Mouse (Mus musculus) heart, embryonic 15.5 days (tissue): ENCODE data around the gene Thsd4. TPM values are rescaled to one million over a fixed set of nuclear protein-coding genes. Genes with fewer than 3 reads are reported as not detected.

ENCODE experiments used
- ATAC-seq: fragments of 200-750 bp; cut with Nextera tagmentation; replicated peaks from 2 replicates; pipeline ENCODE4 v1.8.0; 2017; ENCODE audit warnings: low read depth, moderate TSS enrichment; ENCODE audit not compliant: insufficient number of reproducible peaks, insufficient read depth, low FRiP score
- H3K27ac ChIP-seq: fragments of 300-500 bp; sonication (generic); 2 replicates; pipeline ENCODE4 v1.5.1; 2015; ENCODE audit warnings: mild to moderate bottlenecking, inconsistent platforms
- H3K27me3 ChIP-seq: fragments of 300-500 bp; sonication (generic); 2 replicates; pipeline ENCODE4 v1.6.1; 2015; ENCODE audit warnings: inconsistent platforms
- H3K36me3 ChIP-seq: fragments of 300-500 bp; sonication (generic); 2 replicates; pipeline ENCODE4 v1.6.1; 2015; ENCODE audit warnings: mild to moderate bottlenecking, inconsistent platforms
- H3K4me1 ChIP-seq: fragments of 300-500 bp; sonication (generic); replicated peaks from 2 replicates; pipeline ENCODE4 v1.6.1; 2015; ENCODE audit warnings: inconsistent platforms
- H3K4me2 ChIP-seq: fragments of 300-500 bp; sonication (generic); 2 replicates; pipeline ENCODE4 v1.6.1; 2015; ENCODE audit warnings: inconsistent platforms, mild to moderate bottlenecking, moderate library complexity
- H3K4me3 ChIP-seq: fragments of 300-500 bp; sonication (generic); 2 replicates; pipeline ENCODE4 v1.5.1; 2015; ENCODE audit warnings: mild to moderate bottlenecking, inconsistent platforms
- H3K9ac ChIP-seq: fragments of 300-500 bp; sonication (generic); 2 replicates; pipeline ENCODE4 v1.6.1; 2015; ENCODE audit warnings: mild to moderate bottlenecking, inconsistent platforms
- H3K9me3 ChIP-seq: fragments of 300-500 bp; sonication (generic); replicated peaks from 2 replicates; pipeline ENCODE4 v1.6.1; 2016; ENCODE audit warnings: inconsistent platforms
- WGBS: fragments of 180-500 bp; shearing (Covaris S2); methylation state at CpG from one replicate; pipeline ENCODE4 v1.1.7; 2015; ENCODE audit warnings: mixed read lengths; 5-methylcytosine and 5-hydroxymethylcytosine counted together
- polyA plus RNA-seq: library from polyadenylated mRNA; unstranded; fragments of >200 nt; fragmentation: Nextera tagmentation; extraction: Ambion mirVana; gene quantifications from 2 replicates; pipeline ENCODE4 v1.2.1, GENCODE M21; 2015

The Thsd4 gene
- polyA plus RNA-seq, 1 experiment from 2014 or later, result 7.5 TPM

DNA sequence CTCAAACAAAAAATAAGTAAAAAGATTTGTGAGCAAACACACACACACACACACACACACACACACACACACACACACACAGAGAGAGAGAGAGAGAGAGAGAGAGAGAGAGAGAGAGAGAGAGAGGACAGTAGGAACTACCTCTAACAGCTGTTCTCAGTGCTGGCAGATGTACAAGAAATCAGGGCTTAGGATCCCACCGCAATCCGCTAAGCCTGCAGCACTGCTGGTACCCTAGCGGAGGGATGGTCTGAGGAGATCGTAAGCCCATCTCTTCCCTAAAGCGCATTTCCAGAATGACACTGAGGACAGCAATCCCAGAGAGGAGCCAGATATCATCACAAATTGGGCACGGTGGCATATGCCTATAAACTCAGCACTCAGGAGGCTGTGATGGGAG, 119.2 kb downstream of the Thsd4 start:
- ATAC-seq, result no peak
- H3K4me1 ChIP-seq, result no peaks in the 10 kb centered on the region
- no peaks in the 10 kb centered on the region for H3K27me3 ChIP-seq
- H3K4me3 ChIP-seq, result no peak overlapping the region
- no peaks in the 10 kb centered on the region for H3K36me3 ChIP-seq
- 92% methylated on average over 6 of the region's 6 CpGs for WGBS
- H3K9ac ChIP-seq, result no peak overlapping the region
- H3K27ac ChIP-seq, result no peak overlapping the region
- H3K9me3 ChIP-seq, result no peaks in the 10 kb centered on the region
- H3K4me2 ChIP-seq, result no peak overlapping the region

DNA sequence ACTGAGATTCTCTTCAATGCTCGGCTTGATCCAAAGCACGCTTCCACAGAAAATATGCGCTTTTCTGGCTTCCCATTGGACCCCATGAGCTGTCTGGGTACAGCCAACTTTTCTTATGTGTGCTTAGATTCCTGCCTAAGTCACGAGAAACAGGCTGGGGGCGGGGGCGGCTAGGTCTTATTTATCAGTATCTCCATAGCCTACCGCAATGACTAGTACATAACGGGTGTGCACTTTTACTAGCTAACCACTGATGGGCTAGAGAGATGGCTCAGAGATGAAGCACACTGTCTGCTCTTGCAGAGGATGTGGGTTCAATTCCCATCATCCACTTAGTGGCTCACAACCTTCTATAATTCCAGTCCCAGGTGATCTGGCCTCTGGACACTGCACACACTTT, 121.8 kb downstream of the Thsd4 start:
- no peaks in the 10 kb centered on the region for H3K4me1 ChIP-seq
- H3K4me2 ChIP-seq, result no peak overlapping the region
- H3K36me3 ChIP-seq, result no peaks in the 10 kb centered on the region
- no peaks in the 10 kb centered on the region for H3K27me3 ChIP-seq
- no peaks in the 10 kb centered on the region for H3K9me3 ChIP-seq
- no peak overlapping the region for H3K4me3 ChIP-seq
- H3K9ac ChIP-seq, result no peak overlapping the region
- WGBS, result 84% methylated on average over 8 of the region's 8 CpGs
- ATAC-seq, result no peak
- no peak overlapping the region for H3K27ac ChIP-seq

DNA sequence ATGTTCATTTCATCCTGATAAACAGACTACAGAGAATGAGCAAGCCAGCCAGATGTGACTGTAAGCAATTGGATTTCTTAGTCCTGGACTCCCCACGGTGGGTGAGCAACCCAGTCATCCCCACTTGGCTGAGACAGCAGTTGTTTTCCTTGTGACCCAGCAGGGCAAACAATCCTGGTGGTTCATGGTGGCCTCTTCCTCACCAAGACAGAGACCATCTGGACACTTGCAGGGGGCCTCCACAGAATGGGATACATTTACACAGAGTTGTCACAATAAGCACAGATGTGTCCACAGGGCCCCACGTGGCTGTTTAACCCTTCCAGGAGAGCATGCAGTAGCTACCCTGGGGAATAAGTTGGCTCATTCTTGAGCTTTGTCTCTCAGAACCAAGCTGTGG, 123.8 kb downstream of the Thsd4 start:
- H3K4me2 ChIP-seq, result no peak overlapping the region
- no peaks in the 10 kb centered on the region for H3K27me3 ChIP-seq
- H3K9ac ChIP-seq, result no peak overlapping the region
- ATAC-seq, result no peak
- no peaks in the 10 kb centered on the region for H3K9me3 ChIP-seq
- H3K36me3 ChIP-seq, result no peaks in the 10 kb centered on the region
- H3K4me1 ChIP-seq, result no peaks in the 10 kb centered on the region
- no peak overlapping the region for H3K4me3 ChIP-seq
- H3K27ac ChIP-seq, result no peak overlapping the region
- 41% methylated on average over 2 of the region's 2 CpGs for WGBS

DNA sequence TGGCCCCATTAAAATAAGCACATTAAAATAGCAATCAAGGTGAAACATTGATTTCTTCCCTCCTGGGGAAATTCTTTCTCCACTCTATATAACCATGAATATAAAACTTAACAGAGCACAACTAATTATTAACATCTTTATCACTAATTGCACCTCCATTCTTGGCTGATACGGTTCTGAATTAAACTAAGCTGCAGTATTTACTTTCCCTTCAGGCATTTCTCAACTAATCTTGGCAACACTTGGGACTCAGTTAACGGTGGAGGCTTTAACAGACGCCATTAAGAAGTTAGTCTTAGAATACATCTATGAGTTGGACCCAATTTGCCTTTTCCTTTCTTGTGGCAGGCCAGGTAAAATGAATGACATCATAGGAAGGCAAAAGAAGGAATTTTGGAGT, 125.8 kb downstream of the Thsd4 start:
- no peaks in the 10 kb centered on the region for H3K36me3 ChIP-seq
- H3K4me2 ChIP-seq, result no peak overlapping the region
- no peak overlapping the region for H3K9ac ChIP-seq
- no peaks in the 10 kb centered on the region for H3K27me3 ChIP-seq
- H3K4me1 ChIP-seq, result no peaks in the 10 kb centered on the region
- no peaks in the 10 kb centered on the region for H3K9me3 ChIP-seq
- WGBS, result 79% methylated on average over 3 of the region's 3 CpGs
- no peak for ATAC-seq
- H3K27ac ChIP-seq, result no peak overlapping the region
- H3K4me3 ChIP-seq, result no peak overlapping the region

DNA sequence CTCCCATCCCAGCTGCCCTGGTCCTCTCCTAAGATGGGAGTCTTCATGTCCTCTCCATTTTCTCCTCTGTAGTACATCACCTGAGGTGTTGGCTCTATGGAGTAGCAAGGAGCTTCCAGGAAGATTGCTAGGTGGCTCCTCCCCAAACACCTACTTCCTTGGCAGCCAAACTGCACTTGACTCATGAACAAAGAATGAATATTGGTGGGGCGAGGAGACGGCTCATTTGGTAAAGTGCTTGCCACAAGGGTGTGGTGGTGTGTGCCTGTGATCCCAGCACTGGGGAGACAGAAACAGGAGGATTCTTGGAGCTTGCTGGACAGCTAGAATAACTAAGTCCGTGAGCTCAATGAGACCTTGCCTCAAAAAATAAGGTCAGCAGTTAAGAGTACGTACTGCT, 128.9 kb downstream of the Thsd4 start:
- no peaks in the 10 kb centered on the region for H3K4me1 ChIP-seq
- H3K9me3 ChIP-seq, result no peaks in the 10 kb centered on the region
- no peaks in the 10 kb centered on the region for H3K27me3 ChIP-seq
- ATAC-seq, result no peak
- H3K36me3 ChIP-seq, result no peaks in the 10 kb centered on the region
- H3K9ac ChIP-seq, result no peak overlapping the region
- no peak overlapping the region for H3K4me2 ChIP-seq
- H3K27ac ChIP-seq, result no peak overlapping the region
- H3K4me3 ChIP-seq, result no peak overlapping the region
- WGBS, result 81% methylated on average over 4 of the region's 4 CpGs

DNA sequence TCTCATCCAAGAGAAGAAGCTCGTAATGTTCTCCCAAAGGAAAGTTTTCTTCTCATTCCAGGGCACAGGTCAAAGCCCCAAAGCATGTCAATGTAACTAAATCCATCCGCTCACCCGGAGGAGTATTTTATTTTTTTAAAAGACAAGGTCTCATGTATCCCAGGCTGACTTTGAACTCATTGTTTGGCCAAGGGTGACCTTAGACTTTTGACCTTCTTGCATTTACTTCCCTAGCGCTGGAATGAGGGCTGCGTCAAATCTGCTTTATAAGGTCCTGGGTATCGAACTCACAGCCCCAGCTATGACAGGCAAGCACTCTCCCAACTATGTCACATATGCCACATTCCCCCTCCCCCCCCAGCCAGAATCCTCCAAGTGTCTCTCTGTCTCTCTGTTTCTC, 137.1 kb downstream of the Thsd4 start:
- 77% methylated on average over 6 of the region's 6 CpGs for WGBS
- no peak overlapping the region for H3K4me3 ChIP-seq
- H3K4me2 ChIP-seq, result no peak overlapping the region
- H3K9me3 ChIP-seq, result no peaks in the 10 kb centered on the region
- no peaks in the 10 kb centered on the region for H3K36me3 ChIP-seq
- ATAC-seq, result no peak
- no peaks in the 10 kb centered on the region for H3K27me3 ChIP-seq
- H3K27ac ChIP-seq, result no peak overlapping the region
- H3K4me1 ChIP-seq, result no peaks in the 10 kb centered on the region
- H3K9ac ChIP-seq, result no peak overlapping the region

DNA sequence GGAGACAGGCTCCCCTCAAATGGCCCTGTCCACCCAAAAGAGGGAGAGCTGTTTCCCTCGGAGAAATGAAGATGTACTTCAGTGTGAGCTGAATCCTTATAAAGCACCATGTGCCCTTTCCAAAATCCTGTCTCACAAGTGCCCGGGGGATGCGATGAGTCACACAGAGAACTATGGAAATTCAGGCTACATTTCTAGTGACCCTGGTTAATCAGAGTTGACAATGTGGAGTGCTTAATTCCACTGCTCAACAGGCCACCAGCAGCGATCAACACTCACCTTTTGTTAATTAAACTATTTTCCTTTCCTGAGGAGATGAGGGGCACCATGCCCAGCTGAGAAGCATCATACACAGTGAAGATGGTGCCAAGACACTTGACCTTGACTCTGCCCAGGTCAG, 138.9 kb downstream of the Thsd4 start:
- no peaks in the 10 kb centered on the region for H3K9me3 ChIP-seq
- WGBS, result 66% methylated on average over 4 of the region's 4 CpGs
- ATAC-seq, result no peak
- no peak overlapping the region for H3K4me3 ChIP-seq
- no peak overlapping the region for H3K27ac ChIP-seq
- no peaks in the 10 kb centered on the region for H3K4me1 ChIP-seq
- no peaks in the 10 kb centered on the region for H3K36me3 ChIP-seq
- no peaks in the 10 kb centered on the region for H3K27me3 ChIP-seq
- H3K9ac ChIP-seq, result no peak overlapping the region
- no peak overlapping the region for H3K4me2 ChIP-seq

DNA sequence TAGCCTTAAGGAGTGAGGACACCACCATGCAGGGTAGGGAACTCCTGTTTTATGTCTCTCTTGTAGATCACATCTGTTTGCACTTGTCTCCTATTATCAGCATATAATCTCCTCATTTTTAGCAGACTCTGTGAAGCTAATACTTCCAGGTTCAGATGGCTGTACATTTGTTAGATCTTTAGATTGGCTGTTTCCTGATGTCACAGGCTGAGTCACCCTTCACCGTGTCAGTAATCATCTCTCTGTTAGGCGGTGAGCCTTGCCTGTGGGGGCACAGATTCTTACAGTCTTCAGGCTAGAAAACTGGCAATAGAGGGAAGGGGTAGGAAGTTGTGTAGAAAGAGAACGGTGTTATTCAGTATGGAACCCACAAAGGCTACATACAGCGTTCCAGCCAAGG, 139.3 kb downstream of the Thsd4 start:
- no peak overlapping the region for H3K9ac ChIP-seq
- 63% methylated on average over 4 of the region's 4 CpGs for WGBS
- H3K27me3 ChIP-seq, result no peaks in the 10 kb centered on the region
- H3K4me1 ChIP-seq, result no peaks in the 10 kb centered on the region
- no peak overlapping the region for H3K4me2 ChIP-seq
- H3K36me3 ChIP-seq, result no peaks in the 10 kb centered on the region
- H3K27ac ChIP-seq, result no peak overlapping the region
- H3K9me3 ChIP-seq, result no peaks in the 10 kb centered on the region
- no peak for ATAC-seq
- H3K4me3 ChIP-seq, result no peak overlapping the region

DNA sequence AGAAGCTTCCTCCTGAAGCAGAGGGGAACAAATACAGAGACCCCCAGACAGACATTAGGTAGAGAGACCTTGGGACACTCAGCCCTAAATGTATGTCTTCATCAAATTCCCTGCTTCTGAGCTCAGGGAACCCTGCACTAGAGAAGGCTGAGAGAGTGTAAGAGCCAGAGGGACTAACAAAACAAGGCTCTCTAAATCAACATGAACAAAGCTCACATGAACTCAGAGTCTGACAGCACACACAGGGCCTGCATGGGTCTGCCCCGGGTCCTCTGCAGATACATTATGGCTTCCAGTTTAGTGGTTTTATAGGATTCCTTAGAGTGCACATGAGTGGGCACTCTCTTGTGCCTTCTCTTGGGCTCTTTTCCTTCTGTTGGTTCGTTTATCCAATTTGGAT, 140.8 kb downstream of the Thsd4 start:
- no peak overlapping the region for H3K4me3 ChIP-seq
- H3K27me3 ChIP-seq, result no peaks in the 10 kb centered on the region
- ATAC-seq, result no peak
- 79% methylated on average over 2 of the region's 2 CpGs for WGBS
- H3K27ac ChIP-seq, result no peak overlapping the region
- H3K9me3 ChIP-seq, result no peaks in the 10 kb centered on the region
- no peaks in the 10 kb centered on the region for H3K36me3 ChIP-seq
- no peak overlapping the region for H3K4me2 ChIP-seq
- H3K9ac ChIP-seq, result no peak overlapping the region
- H3K4me1 ChIP-seq, result no peaks in the 10 kb centered on the region

DNA sequence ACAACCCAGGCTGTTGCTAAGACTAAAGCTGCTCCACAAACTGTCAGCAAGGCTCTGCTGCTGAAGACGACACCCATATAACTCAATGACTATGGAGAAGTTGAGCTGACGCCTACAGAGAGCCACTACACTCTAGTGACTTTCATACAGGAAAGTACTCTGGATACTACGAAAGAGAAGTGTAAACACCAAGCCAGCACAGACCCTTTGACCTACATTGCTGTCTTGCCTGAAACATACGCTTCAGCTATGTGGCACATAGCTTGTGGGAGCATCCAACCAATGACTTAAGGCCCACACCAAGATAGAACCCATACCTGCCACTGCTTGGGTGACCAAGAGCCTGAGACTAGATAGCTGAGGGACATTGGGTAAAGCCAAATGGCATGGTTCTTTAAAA, 141.3 kb downstream of the Thsd4 start:
- no peaks in the 10 kb centered on the region for H3K9me3 ChIP-seq
- WGBS, result 77% methylated on average over 4 of the region's 4 CpGs
- no peak overlapping the region for H3K4me2 ChIP-seq
- ATAC-seq, result no peak
- H3K27ac ChIP-seq, result no peak overlapping the region
- H3K36me3 ChIP-seq, result no peaks in the 10 kb centered on the region
- no peak overlapping the region for H3K4me3 ChIP-seq
- no peaks in the 10 kb centered on the region for H3K4me1 ChIP-seq
- no peaks in the 10 kb centered on the region for H3K27me3 ChIP-seq
- no peak overlapping the region for H3K9ac ChIP-seq

DNA sequence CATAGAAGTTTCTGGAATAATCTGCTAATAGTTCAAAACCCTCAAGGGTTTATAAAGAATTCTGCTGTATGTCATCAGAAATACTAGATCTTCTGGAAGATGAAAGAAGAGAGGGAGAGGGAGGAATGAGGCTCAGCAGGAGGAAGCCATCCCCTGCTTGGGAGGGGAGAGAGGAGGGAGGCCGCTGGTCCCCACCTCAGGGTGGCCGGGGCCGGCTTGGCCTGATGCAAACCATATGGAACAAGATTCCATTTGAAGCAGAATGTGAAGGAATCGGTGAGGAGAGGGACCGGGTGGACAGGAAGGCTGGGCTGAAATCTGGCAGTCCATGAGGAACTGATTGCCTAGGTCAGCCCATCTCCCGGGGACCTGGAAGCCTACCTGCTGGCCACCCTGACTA, 143.6 kb downstream of the Thsd4 start:
- Histone ChIP-seq H3K9me3 (no peaks in the 10 kb centered on the region), H3K9ac (no peak overlapping the region), H3K27me3 (no peaks in the 10 kb centered on the region), H3K4me2 (no peak overlapping the region), H3K4me3 (no peak overlapping the region), H3K36me3 (no peaks in the 10 kb centered on the region), H3K4me1 (no peaks in the 10 kb centered on the region), H3K27ac (no peak overlapping the region)
- WGBS, result 66% methylated on average over 6 of the region's 6 CpGs
- ATAC-seq, result no peak

DNA sequence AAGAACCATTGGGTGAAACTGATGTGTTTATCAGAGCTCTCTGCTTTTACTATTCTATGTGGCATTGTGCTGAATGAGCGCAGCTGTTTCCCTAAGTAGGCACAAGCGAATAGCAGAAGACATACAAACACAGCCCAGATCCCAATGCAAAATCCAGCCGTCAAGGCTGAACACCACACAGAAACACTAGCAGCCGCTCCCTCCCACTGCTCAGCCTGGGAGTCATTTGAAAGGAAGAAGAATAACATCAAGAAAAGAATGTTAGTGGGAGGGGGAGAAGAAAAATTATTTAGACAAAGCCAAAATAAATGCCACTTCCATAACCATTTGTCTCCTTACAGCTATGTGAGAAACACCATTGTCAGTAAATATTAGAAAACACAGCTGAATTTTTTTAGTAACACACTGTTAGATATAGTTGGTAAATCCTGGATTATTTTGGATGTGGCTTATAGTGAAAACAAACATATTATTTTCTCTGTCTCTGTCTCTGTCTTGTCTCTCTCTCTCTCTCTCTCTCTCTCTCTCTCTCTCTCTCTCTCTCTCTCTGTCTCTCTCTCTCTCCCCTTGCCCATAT, 148.6 kb downstream of the Thsd4 start:
- Histone ChIP-seq H3K9me3 (no peaks in the 10 kb centered on the region), H3K4me3 (no peak overlapping the region), H3K36me3 (no peaks in the 10 kb centered on the region), H3K27me3 (no peaks in the 10 kb centered on the region), H3K27ac (no peak overlapping the region), H3K4me2 (no peak overlapping the region), H3K9ac (no peak overlapping the region), H3K4me1 (no peaks in the 10 kb centered on the region; the same call in 1 of the 2 replicates)
- no peak for ATAC-seq
- 55% methylated on average over 4 of the region's 4 CpGs for WGBS
